Mouse (Mus musculus) CD4-positive helper T cell, adult 2 months (primary cell): ENCODE measurements around the gene Cphx3.
"Not testable (repeated sequence)": the region's sequence is repeated elsewhere in the genome, so short reads cannot be mapped to it uniquely, and the experiment has no call there.

ENCODE experiments used
- DNase-seq: peaks from one replicate; pipeline ENCODE4 v3.0.0-alpha.2; 2012; ENCODE audit warnings: low read depth, missing footprints, low spot score

Gene Cphx3

DNA sequence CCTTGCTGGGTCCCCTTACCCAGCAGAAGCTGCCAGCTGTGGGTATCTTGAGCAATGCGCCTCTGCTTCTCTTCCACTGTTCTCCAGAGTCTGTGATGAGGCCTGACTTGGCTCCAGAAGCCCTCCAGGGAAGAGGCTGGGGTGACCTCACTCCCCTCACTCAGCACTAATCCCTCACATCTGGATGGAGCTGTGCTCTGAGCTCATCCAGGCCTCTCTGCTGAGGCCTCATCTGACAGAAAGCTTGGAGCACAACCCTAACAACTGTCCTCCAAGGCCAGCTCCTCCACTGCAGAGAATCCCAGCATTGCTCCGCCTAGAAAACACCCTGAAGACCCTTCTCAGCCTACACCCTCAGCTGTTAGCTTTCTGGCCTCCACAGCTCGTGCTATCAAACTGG is 91.9 kb downstream of the Cphx3 start:
- DNase-seq = not testable (repeated sequence)

DNA sequence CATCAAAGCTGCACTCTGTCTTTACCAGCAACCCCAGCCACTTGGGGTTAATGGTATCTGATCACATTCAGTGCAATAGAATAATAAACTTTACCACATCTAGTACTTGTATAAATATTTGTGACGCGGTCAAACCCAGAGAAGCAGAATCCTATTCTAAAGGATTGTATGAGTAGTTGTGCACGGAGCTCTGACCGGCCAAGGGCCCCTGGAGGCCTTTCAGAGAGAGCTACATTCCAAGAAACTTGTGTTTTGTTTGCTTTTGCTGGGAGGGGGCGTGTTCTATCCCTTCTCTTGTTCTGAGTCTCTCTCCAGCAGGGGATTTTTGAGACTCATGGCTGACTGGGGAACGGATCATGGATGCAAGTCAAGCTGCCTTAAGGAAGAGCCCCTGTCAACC is 92.9 kb downstream of the Cphx3 start:
- DNase-seq = not testable (repeated sequence)

DNA sequence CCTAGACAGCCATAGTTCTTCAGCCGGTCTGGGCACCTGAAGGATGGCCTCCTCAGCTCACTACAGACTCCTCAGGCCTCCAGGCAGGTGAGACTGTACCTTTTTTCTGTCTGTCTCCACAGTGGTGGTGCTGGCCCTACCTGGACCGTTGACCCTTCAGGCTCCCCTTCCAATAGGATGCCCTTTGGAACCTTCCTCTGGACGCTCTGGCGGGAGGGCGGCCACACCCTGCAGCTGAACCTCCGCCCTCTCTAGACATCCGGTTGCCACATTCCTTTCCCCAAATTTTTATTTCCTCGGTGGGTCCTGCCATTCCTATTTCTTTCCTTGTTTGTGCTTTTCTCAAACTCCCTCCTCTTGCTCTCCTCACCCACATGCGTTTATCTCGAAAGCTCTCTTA is 99.6 kb downstream of the Cphx3 start:
- DNase-seq = not testable (repeated sequence)

DNA sequence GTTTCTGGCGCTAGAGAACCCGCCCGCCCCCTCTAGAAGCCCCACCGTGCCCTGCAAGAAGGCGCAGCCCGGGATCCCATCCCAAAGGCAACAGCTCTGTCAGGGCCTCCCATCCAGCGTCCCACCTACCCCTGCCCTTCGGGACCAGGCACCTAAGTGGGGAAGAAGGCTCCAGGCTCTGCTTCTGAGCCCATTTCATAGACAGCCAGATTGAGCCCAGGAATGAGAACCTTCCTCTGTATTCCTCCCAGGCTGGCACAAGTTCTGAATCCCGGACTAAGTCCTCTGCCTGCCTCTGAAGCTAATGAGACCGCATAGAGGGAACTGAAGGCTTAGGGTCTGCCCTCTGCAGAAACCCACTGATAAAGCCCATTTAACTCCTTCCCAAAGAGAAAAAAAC is 100.3 kb downstream of the Cphx3 start, which contains the start of gene Plac9b:
Plac9b (minus strand) TSS at position 101 of the 400 bp plus-strand sequence.
- not testable (repeated sequence) for DNase-seq

DNA sequence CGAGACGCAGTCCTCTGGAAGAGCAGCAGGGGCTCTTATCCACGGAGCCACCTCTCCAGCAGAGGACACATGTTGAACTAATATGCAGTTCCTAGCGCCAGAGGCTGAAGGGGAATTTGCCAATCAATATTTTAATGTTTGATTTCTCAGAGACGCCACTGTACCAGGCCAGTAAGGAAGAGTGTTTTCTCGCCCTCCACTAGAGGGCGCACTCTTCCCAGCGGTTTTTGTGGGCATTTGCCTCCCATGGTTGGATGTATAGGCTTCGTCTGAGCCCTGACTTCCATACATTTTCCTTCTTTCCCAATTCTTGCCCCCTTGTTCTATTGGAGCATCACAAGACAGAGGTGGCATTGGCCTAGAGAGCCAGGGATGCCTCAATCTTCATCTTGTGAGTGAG is 104.5 kb downstream of the Cphx3 start:
- not testable (repeated sequence) for DNase-seq

DNA sequence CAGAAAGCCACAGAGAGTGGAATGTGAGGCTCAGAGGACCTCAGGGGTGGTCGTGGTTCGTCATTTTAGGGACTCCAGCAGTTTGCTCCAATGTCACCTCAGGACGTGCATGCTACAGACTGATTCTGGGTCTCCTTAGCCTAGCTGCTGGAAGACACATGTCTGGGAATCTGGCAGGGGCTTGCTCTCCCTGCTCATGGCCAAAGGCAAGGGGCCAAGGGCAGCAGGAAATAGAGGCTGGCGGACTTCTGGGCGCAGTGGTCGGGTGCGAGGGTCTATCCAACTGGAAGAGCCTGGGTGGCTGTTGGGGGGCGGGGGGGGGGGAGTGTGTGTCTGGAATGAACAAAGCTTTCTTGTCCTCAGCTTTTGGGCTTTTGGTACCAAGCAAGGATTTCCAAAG is 106.3 kb downstream of the Cphx3 start:
- not testable (repeated sequence) for DNase-seq

DNA sequence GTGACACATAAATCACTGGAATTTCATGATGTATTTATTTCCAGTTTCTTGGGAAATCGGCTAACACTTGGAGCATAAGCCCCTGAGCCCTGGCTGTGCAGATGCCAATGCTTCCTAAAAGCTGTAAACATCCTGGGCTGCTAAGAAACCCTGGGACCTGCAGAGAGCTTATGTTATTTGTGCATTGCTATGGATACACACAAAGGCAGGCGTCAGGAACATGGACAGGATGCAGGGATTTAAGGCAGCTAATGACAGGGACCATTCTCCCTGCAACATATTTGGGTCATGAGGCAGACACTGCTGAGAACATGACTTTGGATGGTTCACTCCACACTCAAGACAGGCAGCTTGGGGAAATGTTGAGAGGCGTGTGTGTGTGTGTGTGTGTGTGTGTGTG is 115.8 kb downstream of the Cphx3 start:
- not testable (repeated sequence) for DNase-seq

DNA sequence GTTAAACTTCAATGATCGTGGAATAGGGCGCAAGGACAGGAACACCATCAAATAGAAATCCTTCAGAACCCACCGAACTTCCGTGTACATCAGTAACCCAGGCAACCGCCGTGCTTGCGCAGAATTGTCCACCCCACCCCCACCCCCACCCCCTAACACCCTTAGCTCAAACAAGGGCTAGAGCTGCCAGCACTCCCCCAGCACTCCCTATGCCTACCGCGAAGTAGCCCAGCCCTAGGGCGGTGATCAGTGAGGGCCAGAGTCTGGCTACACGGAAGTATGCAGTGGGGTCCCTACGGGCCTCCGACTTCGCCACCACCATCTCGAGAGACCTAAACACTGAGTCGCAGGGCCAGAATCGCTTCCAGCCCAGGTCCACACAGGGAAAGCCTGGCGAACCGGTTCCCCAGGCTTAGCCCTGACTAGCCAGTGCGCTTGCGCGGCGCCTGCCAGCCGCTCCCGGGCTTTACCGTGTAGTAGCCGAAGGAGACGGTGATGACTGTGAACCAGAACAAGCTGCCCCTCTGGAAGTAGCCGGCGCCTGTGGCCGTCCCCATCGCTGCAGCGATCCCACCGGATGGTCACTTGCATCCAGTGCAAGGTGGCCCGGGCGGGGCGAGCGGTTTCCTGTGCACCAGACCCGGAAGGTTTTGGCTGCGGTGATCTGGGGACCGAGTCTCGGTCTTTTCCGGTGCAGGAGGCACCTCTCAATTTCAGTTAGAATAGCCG is 124.3 kb downstream of the Cphx3 start:
- DNase-seq = not testable (repeated sequence)

DNA sequence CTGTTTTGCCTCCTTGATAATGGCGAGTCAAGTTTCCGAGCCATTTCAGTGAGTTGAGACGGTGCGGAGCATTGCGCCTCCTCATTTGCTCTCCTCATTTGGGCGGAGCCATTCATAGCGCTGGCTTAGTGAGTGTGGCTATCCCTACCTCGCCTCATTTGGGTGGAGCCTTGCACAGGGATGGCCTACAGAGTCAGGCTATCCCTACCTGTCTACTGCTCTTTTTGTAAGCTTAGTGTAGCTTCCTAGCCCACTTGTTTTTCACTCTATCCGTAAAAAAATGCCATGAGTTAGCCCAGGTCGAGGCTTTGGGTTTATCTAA is 124.8 kb downstream of the Cphx3 start, which contains the start of gene Tmem254b:
Tmem254b (minus strand) TSS at position 116 of the 322 bp plus-strand sequence.
- not testable (repeated sequence) for DNase-seq

DNA sequence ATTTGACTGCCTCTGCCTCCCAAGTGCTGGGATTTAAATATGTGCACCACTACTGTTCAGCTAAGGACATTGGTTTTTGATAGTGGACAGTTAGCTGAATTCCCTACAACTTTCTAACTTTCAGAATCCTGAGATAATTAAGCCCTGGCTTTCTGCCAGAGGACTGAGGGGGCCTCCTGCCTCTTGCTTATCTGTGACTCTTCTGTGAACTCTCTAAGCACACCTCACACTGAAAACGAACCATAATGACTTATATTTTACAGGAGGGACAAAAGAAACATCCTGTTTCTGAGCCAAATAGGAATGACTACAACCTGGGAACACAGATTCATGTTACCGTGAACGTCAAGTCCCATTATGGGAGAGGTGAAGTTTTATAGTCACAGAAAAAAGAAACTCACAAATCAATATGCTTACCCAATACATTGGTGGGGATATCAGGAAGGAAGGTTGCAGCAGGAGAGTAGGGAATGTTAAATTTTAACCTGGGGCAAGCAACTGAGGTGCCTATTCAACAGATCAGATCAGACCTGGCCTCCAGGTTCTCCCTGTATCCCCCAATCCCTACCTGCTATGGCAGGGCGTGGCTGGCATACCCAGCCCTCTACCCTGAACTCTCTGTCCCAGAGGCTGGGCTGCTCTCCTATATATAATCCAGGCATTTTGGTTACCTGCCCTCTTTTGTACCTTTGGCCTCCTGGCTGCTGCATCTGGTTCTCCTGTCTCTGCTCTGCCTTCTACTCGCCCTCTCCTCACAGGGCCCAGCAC is 134.3 kb downstream of the Cphx3 start:
- not testable (repeated sequence) for DNase-seq

DNA sequence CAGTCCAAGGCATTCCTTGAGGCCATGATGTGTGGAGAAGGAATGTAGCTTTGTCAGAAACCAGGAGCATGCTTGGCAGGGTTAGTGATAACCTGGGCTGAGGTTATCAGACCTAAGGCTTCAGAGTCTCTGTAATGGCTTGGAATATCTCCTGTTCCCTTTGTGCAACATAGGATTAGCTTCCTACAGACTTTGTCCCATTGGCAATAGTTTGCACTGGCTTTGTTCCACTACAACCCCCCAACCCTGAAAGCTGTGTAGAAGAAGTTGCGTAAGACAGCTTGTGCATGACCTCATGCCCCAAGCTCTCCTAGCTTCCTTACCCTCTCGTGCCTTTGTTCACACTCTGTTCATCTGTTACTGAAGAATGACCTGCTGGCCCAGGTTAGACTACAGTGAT is 155.1 kb downstream of the Cphx3 start:
- not testable (repeated sequence) for DNase-seq

DNA sequence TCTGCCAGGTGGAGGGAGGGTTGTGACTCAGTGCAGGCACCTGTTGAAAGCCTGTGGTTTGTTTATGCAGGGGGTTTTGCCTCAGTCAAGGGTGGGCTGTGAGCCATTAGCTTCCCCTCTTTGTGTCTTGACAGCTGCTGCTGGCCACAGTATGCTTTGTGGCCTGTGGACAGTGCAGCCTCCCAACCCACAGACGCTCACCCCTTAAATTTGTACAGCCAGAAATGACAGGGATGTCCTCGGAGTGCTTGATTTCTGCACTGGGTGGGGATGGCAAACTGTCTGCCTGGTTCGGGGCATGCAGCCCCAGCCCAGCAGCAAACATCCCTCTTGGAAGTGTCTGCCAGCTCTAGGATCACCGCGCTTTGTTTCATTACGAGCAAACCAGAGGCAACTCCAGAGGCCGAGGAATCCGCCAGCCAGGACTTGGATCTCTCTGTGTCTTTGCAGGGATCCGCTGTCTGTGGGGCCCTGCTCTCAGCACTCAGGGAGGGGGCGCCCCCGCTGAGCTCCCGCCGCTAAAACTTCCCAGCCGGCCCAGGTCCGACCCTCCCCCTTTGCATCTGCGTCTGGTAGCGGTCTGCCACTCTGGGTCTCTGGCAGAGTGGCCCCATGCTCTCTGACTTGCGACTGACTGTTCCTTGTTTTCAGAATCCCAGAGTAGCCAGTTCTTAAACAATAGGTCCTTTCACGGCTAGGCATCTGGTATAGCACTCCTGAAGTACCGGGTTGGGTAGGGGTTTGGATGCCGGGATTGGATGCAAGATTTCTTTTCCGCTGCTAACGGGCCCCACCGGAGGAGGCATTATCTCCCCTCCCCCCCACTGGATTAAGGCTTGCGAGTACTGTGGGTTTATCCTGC is 175.9 kb downstream of the Cphx3 start, which contains the start of gene Duxbl3:
Duxbl3 (plus strand) TSS at position 207 of the 862 bp plus-strand sequence.
- not testable (repeated sequence) for DNase-seq

DNA sequence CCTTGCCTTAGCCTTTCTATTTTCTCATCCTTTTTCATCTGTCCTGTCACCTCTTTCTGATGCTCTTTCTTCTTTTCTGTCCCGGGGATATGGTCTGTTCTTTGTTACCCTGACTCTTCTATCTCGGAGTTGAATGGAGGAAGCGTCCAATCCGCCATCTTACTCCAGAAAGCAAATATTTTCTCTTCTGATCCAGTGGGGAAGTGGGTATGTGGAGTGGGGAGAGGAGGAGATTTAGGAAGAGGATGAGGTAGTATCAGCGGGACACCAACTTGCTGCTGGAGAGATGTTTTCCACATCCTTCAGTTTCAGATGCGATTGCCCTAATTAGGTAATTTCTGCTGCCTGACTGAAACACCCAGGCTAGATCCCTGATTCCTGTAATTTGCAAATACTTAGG is 176.6 kb downstream of the Cphx3 start:
- not testable (repeated sequence) for DNase-seq
